Mouse (Mus musculus): ENCODE data around the gene Icosl. TPM values are rescaled to one million over a fixed set of nuclear protein-coding genes. Genes with fewer than 3 reads are reported as not detected.
"Not testable (repeated sequence)": the region's sequence is repeated elsewhere in the genome, so short reads cannot be mapped to it uniquely, and the experiment has no call there.

Icosl gene
- total and polyA plus RNA-seq, 2 experiments from 2014 or later, result 0.85 to 1.8 TPM

GRCm38 (mm10) chr10:78090706-78091491 is 21.8 kb downstream of the Icosl start:
- no peak overlapping the region for H3K27ac ChIP-seq (ENCODE audit: low read depth, low read length)
- 91% methylated on average over 4 of the region's 4 CpGs for WGBS
- no peaks in the 10 kb centered on the region for H3K4me1 ChIP-seq (ENCODE audit: insufficient read depth, low read length)
- no peak overlapping the region for H3K4me2 ChIP-seq (ENCODE audit: low read depth, low read length, poor library complexity, severe bottlenecking)
- no peaks in the 10 kb centered on the region for H3K36me3 ChIP-seq (ENCODE audit: insufficient read depth, low read length)
- no peak overlapping the region for H3K4me3 ChIP-seq (ENCODE audit: low read depth, low read length)
- DNase-seq (ENCODE audit: low spot score) (no peak), ATAC-seq (ENCODE audit: low FRiP score) (no peak)
- H3K9ac ChIP-seq (replicated peaks; ENCODE audit: low read length, poor library complexity, severe bottlenecking), result no peak overlapping the region
- H3K9me3 ChIP-seq (ENCODE audit: low read length), result no peaks in the 10 kb centered on the region
- TF ChIP-seq CTCF (IDR thresholded peaks at IDR 0.05), result no peak
- no peaks in the 10 kb centered on the region for H3K27me3 ChIP-seq (ENCODE audit: insufficient read depth, low read length)

GRCm38 (mm10) chr10:78091865-78092724 is 23.0 kb downstream of the Icosl start:
- H3K4me2 ChIP-seq (ENCODE audit: low read depth, low read length, poor library complexity, severe bottlenecking), result no peak overlapping the region
- TF ChIP-seq CTCF (IDR thresholded peaks at IDR 0.05), result no peak
- H3K4me3 ChIP-seq (ENCODE audit: low read depth, low read length), result no peak overlapping the region
- DNase-seq (ENCODE audit: low spot score) (no peak), ATAC-seq (ENCODE audit: low FRiP score) (no peak)
- no peaks in the 10 kb centered on the region for H3K36me3 ChIP-seq (ENCODE audit: insufficient read depth, low read length)
- no peaks in the 10 kb centered on the region for H3K4me1 ChIP-seq (ENCODE audit: insufficient read depth, low read length)
- H3K9me3 ChIP-seq (ENCODE audit: low read length), result no peaks in the 10 kb centered on the region
- H3K27me3 ChIP-seq (ENCODE audit: insufficient read depth, low read length), result no peaks in the 10 kb centered on the region
- WGBS, result 90% methylated on average over 23 of the region's 23 CpGs
- no peak overlapping the region for H3K9ac ChIP-seq (replicated peaks; ENCODE audit: low read length, poor library complexity, severe bottlenecking)
- no peak overlapping the region for H3K27ac ChIP-seq (ENCODE audit: low read depth, low read length)

- H3K9ac ChIP-seq (replicated peaks; ENCODE audit: low read length, poor library complexity, severe bottlenecking), result no peak overlapping the region
- no peak overlapping the region for H3K27ac ChIP-seq (ENCODE audit: low read depth, low read length)
- H3K27me3 ChIP-seq (ENCODE audit: insufficient read depth, low read length), result no peaks in the 10 kb centered on the region
- H3K9me3 ChIP-seq (ENCODE audit: low read length), result no peaks in the 10 kb centered on the region
- WGBS, result 89% methylated on average over 13 of the region's 13 CpGs
- no peak overlapping the region for H3K4me2 ChIP-seq (ENCODE audit: low read depth, low read length, poor library complexity, severe bottlenecking)
- ATAC-seq (ENCODE audit: low FRiP score) (no peak), DNase-seq (ENCODE audit: low spot score) (no peak)
- no peaks in the 10 kb centered on the region for H3K4me1 ChIP-seq (ENCODE audit: insufficient read depth, low read length)
- H3K36me3 ChIP-seq (ENCODE audit: insufficient read depth, low read length), result no peaks in the 10 kb centered on the region
- no peak for TF ChIP-seq CTCF (IDR thresholded peaks at IDR 0.05)
- no peak overlapping the region for H3K4me3 ChIP-seq (ENCODE audit: low read depth, low read length)
Measured at GRCm38 (mm10) chr10:78092725-78093029, 23.6 kb downstream of the Icosl start.

- Histone ChIP-seq H3K4me1 (ENCODE audit: insufficient read depth, low read length) (no peaks in the 10 kb centered on the region), H3K9ac (replicated peaks; ENCODE audit: low read length, poor library complexity, severe bottlenecking) (no peak overlapping the region), H3K27me3 (ENCODE audit: insufficient read depth, low read length) (no peaks in the 10 kb centered on the region), H3K9me3 (ENCODE audit: low read length) (no peaks in the 10 kb centered on the region), H3K27ac (ENCODE audit: low read depth, low read length) (no peak overlapping the region), H3K4me3 (ENCODE audit: low read depth, low read length) (no peak overlapping the region), H3K36me3 (ENCODE audit: insufficient read depth, low read length) (no peaks in the 10 kb centered on the region), H3K4me2 (ENCODE audit: low read depth, low read length, poor library complexity, severe bottlenecking) (no peak overlapping the region)
- ATAC-seq (ENCODE audit: low FRiP score) (no peak), DNase-seq (ENCODE audit: low spot score) (no peak)
- TF ChIP-seq CTCF (IDR thresholded peaks at IDR 0.05), result no peak
Measured at GRCm38 (mm10) chr10:78095221-78095620, 26.1 kb downstream of the Icosl start.

- 86% methylated on average over 5 of the region's 5 CpGs for WGBS
- no peak for TF ChIP-seq CTCF (IDR thresholded peaks at IDR 0.05)
- Histone ChIP-seq H3K9me3 (ENCODE audit: low read length) (no peaks in the 10 kb centered on the region), H3K4me2 (ENCODE audit: low read depth, low read length, poor library complexity, severe bottlenecking) (no peak overlapping the region), H3K4me1 (ENCODE audit: insufficient read depth, low read length) (no peaks in the 10 kb centered on the region; the same call in 1 of the 2 replicates), H3K9ac (replicated peaks; ENCODE audit: low read length, poor library complexity, severe bottlenecking) (no peak overlapping the region), H3K4me3 (ENCODE audit: low read depth, low read length) (no peak overlapping the region), H3K27me3 (ENCODE audit: insufficient read depth, low read length) (no peaks in the 10 kb centered on the region), H3K36me3 (ENCODE audit: insufficient read depth, low read length) (no peaks in the 10 kb centered on the region), H3K27ac (ENCODE audit: low read depth, low read length) (no peak overlapping the region)
- ATAC-seq (ENCODE audit: low FRiP score) (no peak), DNase-seq (ENCODE audit: low spot score) (no peak)
Measured at GRCm38 (mm10) chr10:78095954-78096931, 27.1 kb downstream of the Icosl start.

GRCm38 (mm10) chr10:78099860-78100259 is 30.8 kb downstream of the Icosl start:
- H3K27ac ChIP-seq (ENCODE audit: low read depth, low read length); H3K27me3 ChIP-seq (ENCODE audit: insufficient read depth, low read length); H3K9ac ChIP-seq (replicated peaks; ENCODE audit: low read length, poor library complexity, severe bottlenecking); H3K9me3 ChIP-seq (ENCODE audit: low read length); H3K4me3 ChIP-seq (ENCODE audit: low read depth, low read length); H3K4me1 ChIP-seq (ENCODE audit: insufficient read depth, low read length); DNase-seq (ENCODE audit: low spot score); H3K4me2 ChIP-seq (ENCODE audit: low read depth, low read length, poor library complexity, severe bottlenecking); H3K36me3 ChIP-seq (ENCODE audit: insufficient read depth, low read length); ATAC-seq (ENCODE audit: low FRiP score): not testable (repeated sequence)
